Mouse (Mus musculus) G1E (cell line): ENCODE measurements around the gene Iqce. TPM values are rescaled to one million over a fixed set of nuclear protein-coding genes. Genes with fewer than 3 reads are reported as not detected.

Experiments
- ATAC-seq: 2 replicates; pipeline ENCODE4 v1.8.0; 2016; ENCODE audit warnings: mild to moderate bottlenecking; ENCODE audit not compliant: insufficient number of reproducible peaks, poor library complexity, low FRiP score, severe bottlenecking; ENCODE audit errors: extremely low read depth
- DNase-seq: peaks from one replicate; pipeline ENCODE4 v3.0.0; 2012; ENCODE audit warnings: low spot score
- H3K27me3 ChIP-seq: 2 replicates; pipeline ENCODE4 v1.6.1; 2012; ENCODE audit warnings: mild to moderate bottlenecking, low read length, inconsistent platforms; ENCODE audit not compliant: insufficient read depth
- H3K36me3 ChIP-seq: replicated peaks from 2 replicates; pipeline ENCODE3; 2012; ENCODE audit warnings: mild to moderate bottlenecking, inconsistent platforms
- H3K4me1 ChIP-seq: 2 replicates; pipeline ENCODE4 v1.6.1; 2012; ENCODE audit warnings: low read depth, low read length, inconsistent platforms, mixed read lengths; ENCODE audit not compliant: insufficient read depth
- H3K4me3 ChIP-seq: 2 replicates; pipeline ENCODE4 v1.5.1; 2012; ENCODE audit warnings: low read depth, mild to moderate bottlenecking, inconsistent platforms, low read length, moderate library complexity, mixed read lengths
- H3K9me3 ChIP-seq: replicated peaks from 2 replicates; pipeline ENCODE4 v1.6.1; 2012; ENCODE audit warnings: inconsistent platforms
- CTCF ChIP-seq: IDR thresholded peaks from 2 replicates; pipeline ENCODE4 v1.5.1; 2012; ENCODE audit warnings: low read depth, low read length, inconsistent platforms, mixed read lengths
- GATA1 ChIP-seq: IDR thresholded peaks from 2 replicates; pipeline ENCODE4 v1.6.1; 2012; ENCODE audit warnings: borderline replicate concordance, low read length, inconsistent platforms, mixed read lengths
- GATA2 ChIP-seq: IDR thresholded peaks from 2 replicates; pipeline ENCODE4 v1.6.1; 2012; ENCODE audit warnings: low read depth, low read length, inconsistent platforms, borderline replicate concordance
- POLR2AphosphoS5 ChIP-seq: IDR thresholded peaks from 2 replicates; pipeline ENCODE4 v1.6.1; 2012; ENCODE audit warnings: low read depth, low read length, inconsistent platforms; ENCODE audit not compliant: insufficient replicate concordance
- TAL1 ChIP-seq: conservative IDR thresholded peaks from 2 replicates; pipeline ENCODE4 v1.6.1; 2012; ENCODE audit warnings: low read depth, low read length, inconsistent platforms, mixed read lengths
- polyA plus RNA-seq: library from polyadenylated mRNA; stranded (reverse); fragments of >175 nt; gene quantifications from 2 replicates; pipeline ENCODE4 v1.2.3, GENCODE M21; 2012
- total RNA-seq, 2 experiments: library from RNA; stranded (forward) in 1 of 2; stranded (reverse) in 1 of 2; fragments of 200-1000 nt in 1 of 2; fragments of >200 nt in 1 of 2; fragmentation: Nextera tagmentation in 1 of 2; gene quantifications; 2 replicates each; pipeline ENCODE4 v1.2.3; 2014 to 2017

The Iqce gene
- total and polyA plus RNA-seq, 3 experiments, result 3.0 to 8.2 (median 6.3) TPM

GRCm38 (mm10) chr5:140642076-140642475, 60.1 kb downstream of the Iqce start:
- DNase-seq (peak; percentile 70), ATAC-seq (peak; percentile 54)
- Histone ChIP-seq H3K4me1 (peaks cover 65% of the 10 kb centered on the region), H3K36me3 (peaks cover 52% of the 10 kb centered on the region), H3K4me3 (peak overlapping the region; percentile 18; the same call in 1 of the 2 replicates), H3K27me3 (peaks cover 16% of the 10 kb centered on the region), H3K9me3 (no peaks in the 10 kb centered on the region)
- TF ChIP-seq CTCF, result no peak

- H3K36me3 ChIP-seq, result peaks cover 49% of the 10 kb centered on the region
- ATAC-seq (no peak), DNase-seq (no peak)
- no peak for TF ChIP-seq GATA2
- TF ChIP-seq CTCF, result no peak
- TF ChIP-seq POLR2AphosphoS5, result no peak
- TF ChIP-seq GATA1, result no peak
- no peak for TF ChIP-seq TAL1
- no peaks in the 10 kb centered on the region for H3K9me3 ChIP-seq
- no peak overlapping the region for H3K4me3 ChIP-seq
- H3K4me1 ChIP-seq, result peaks cover 62% of the 10 kb centered on the region
- H3K27me3 ChIP-seq, result peaks cover 10% of the 10 kb centered on the region; the same call in 1 of the 2 replicates
These were observed 60.8 kb downstream of the Iqce start for GRCm38 (mm10) chr5:140641254-140641928.

- TF ChIP-seq CTCF (no peak), TAL1 (no peak), GATA1 (no peak), GATA2 (no peak), POLR2AphosphoS5 (no peak)
- DNase-seq (no peak), ATAC-seq (no peak)
- Histone ChIP-seq H3K4me1 (peaks cover 57% of the 10 kb centered on the region), H3K36me3 (peaks cover 46% of the 10 kb centered on the region), H3K27me3 (peaks cover 6% of the 10 kb centered on the region; the same call in 1 of the 2 replicates), H3K9me3 (no peaks in the 10 kb centered on the region), H3K4me3 (no peak overlapping the region)
These were observed 61.4 kb downstream of the Iqce start for GRCm38 (mm10) chr5:140640812-140641211.

GRCm38 (mm10) chr5:140639871-140640270, 62.3 kb downstream of the Iqce start:
- Histone ChIP-seq H3K27me3 (peaks cover 5% of the 10 kb centered on the region; the same call in 1 of the 2 replicates), H3K4me3 (no peak overlapping the region), H3K9me3 (no peaks in the 10 kb centered on the region), H3K36me3 (peaks cover 56% of the 10 kb centered on the region), H3K4me1 (peaks cover 47% of the 10 kb centered on the region)
- TF ChIP-seq POLR2AphosphoS5, result no peak
- TF ChIP-seq GATA2, result no peak
- TF ChIP-seq CTCF, result no peak
- no peak for TF ChIP-seq GATA1
- no peak for TF ChIP-seq TAL1
- ATAC-seq (no peak), DNase-seq (no peak)

- Histone ChIP-seq H3K9me3 (no peaks in the 10 kb centered on the region), H3K27me3 (peaks cover 4% of the 10 kb centered on the region; the same call in 1 of the 2 replicates), H3K36me3 (peaks cover 61% of the 10 kb centered on the region), H3K4me3 (no peak overlapping the region), H3K4me1 (peaks cover 42% of the 10 kb centered on the region)
- TF ChIP-seq POLR2AphosphoS5, result no peak
- no peak for TF ChIP-seq CTCF
- no peak for TF ChIP-seq TAL1
- no peak for TF ChIP-seq GATA1
- no peak for TF ChIP-seq GATA2
- DNase-seq, result no peak
- no peak for ATAC-seq
These were observed 62.9 kb downstream of the Iqce start for GRCm38 (mm10) chr5:140639312-140639711.

- DNase-seq, result no peak
- ATAC-seq, result no peak
- H3K4me3 ChIP-seq, result no peak overlapping the region
- peaks cover 33% of the 10 kb centered on the region for H3K4me1 ChIP-seq
- no peaks in the 10 kb centered on the region for H3K9me3 ChIP-seq
- TF ChIP-seq TAL1 (no peak), CTCF (no peak), POLR2AphosphoS5 (no peak), GATA2 (no peak), GATA1 (no peak)
- peaks cover 4% of the 10 kb centered on the region; the same call in 1 of the 2 replicates for H3K27me3 ChIP-seq
- H3K36me3 ChIP-seq, result peaks cover 63% of the 10 kb centered on the region
These were observed 63.7 kb downstream of the Iqce start for GRCm38 (mm10) chr5:140638484-140638883.

GRCm38 (mm10) chr5:140637989-140638388, 64.2 kb downstream of the Iqce start:
- Histone ChIP-seq H3K4me1 (peaks cover 28% of the 10 kb centered on the region), H3K27me3 (peaks cover 4% of the 10 kb centered on the region; the same call in 1 of the 2 replicates), H3K9me3 (no peaks in the 10 kb centered on the region), H3K36me3 (peaks cover 64% of the 10 kb centered on the region), H3K4me3 (no peak overlapping the region)
- no peak for DNase-seq
- TF ChIP-seq GATA2 (no peak), GATA1 (no peak), CTCF (no peak), TAL1 (no peak), POLR2AphosphoS5 (no peak)
- no peak for ATAC-seq
